Mouse (Mus musculus) CH12.LX (cell line): ENCODE results near the gene Lrp5. TPM values are rescaled to one million over a fixed set of nuclear protein-coding genes. Genes with fewer than 3 reads are reported as not detected.

Experiments used
- DNase-seq: peaks from one replicate; pipeline ENCODE4 v3.0.0-alpha.2; 2013; ENCODE audit errors: extremely low read depth
- H3K27ac ChIP-seq: 2 replicates; pipeline ENCODE4 v1.5.1; 2012; ENCODE audit warnings: low read depth, mild to moderate bottlenecking, control low read depth, moderate library complexity; ENCODE audit not compliant: insufficient read depth
- H3K27me3 ChIP-seq: replicated peaks from 2 replicates; pipeline ENCODE3; 2012; ENCODE audit warnings: inconsistent platforms
- H3K36me3 ChIP-seq, 2 experiments: replicated peaks in 1 of 2; 2 replicates each; pipeline versions ENCODE3 to v1.6.1; 2012; ENCODE audit warnings: inconsistent platforms in 1 of 2, low read length in 1 of 2, mild to moderate bottlenecking in 1 of 2, mixed read lengths in 1 of 2, moderate library complexity in 1 of 2; ENCODE audit not compliant: control insufficient read depth in 1 of 2, insufficient read depth in 1 of 2
- H3K4me1 ChIP-seq, 2 experiments: 2 replicates each; pipeline ENCODE4 v1.6.1; 2012; ENCODE audit warnings: inconsistent platforms in 1 of 2, moderate library complexity in 1 of 2; ENCODE audit not compliant: insufficient read depth in 2 of 2, control insufficient read depth in 1 of 2
- H3K4me2 ChIP-seq: 2 replicates; pipeline ENCODE4 v1.6.1; 2012; ENCODE audit warnings: low read depth, mild to moderate bottlenecking, control low read depth; ENCODE audit not compliant: poor library complexity, insufficient read depth, severe bottlenecking
- H3K4me3 ChIP-seq, 3 experiments: fragments of 150-350 bp in 1 of 3; sonication (generic) in 1 of 3; replicated peaks in 1 of 3; 2 replicates each; pipeline versions ENCODE3 to v1.5.1; 2011 to 2012; ENCODE audit warnings: low read depth in 2 of 3, low read length in 2 of 3, mild to moderate bottlenecking in 2 of 3, moderate library complexity in 2 of 3, control low read depth in 1 of 3, improper control_type of control experiment in 1 of 3, inconsistent platforms in 1 of 3, mixed read lengths in 1 of 3; ENCODE audit not compliant: poor library complexity in 1 of 3
- H3K79me2 ChIP-seq: replicated peaks from 2 replicates; pipeline ENCODE4 v1.6.1; 2012; ENCODE audit warnings: mild to moderate bottlenecking, moderate library complexity; ENCODE audit not compliant: control insufficient read depth, poor library complexity, insufficient read depth, severe bottlenecking; ENCODE audit errors: extremely low read depth
- H3K9ac ChIP-seq: 2 replicates; pipeline ENCODE4 v1.6.1; 2012; ENCODE audit warnings: low read depth, mild to moderate bottlenecking, control low read depth, moderate library complexity; ENCODE audit not compliant: insufficient read depth
- H3K9me3 ChIP-seq: replicated peaks from 2 replicates; pipeline ENCODE3; 2012; ENCODE audit warnings: low read length, inconsistent platforms, mixed read lengths
- BHLHE40 ChIP-seq: IDR thresholded peaks from 2 replicates; pipeline ENCODE4 v1.6.1; 2011; ENCODE audit warnings: mild to moderate bottlenecking, low read depth, low read length, improper control_type of control experiment
- CHD1 ChIP-seq: IDR thresholded peaks from 2 replicates; pipeline ENCODE4 v1.6.1; 2012; ENCODE audit warnings: low read depth, low read length, improper control_type of control experiment, inconsistent platforms
- CHD2 ChIP-seq: IDR thresholded peaks from 2 replicates; pipeline ENCODE4 v1.6.1; 2011; ENCODE audit warnings: low read length, improper control_type of control experiment
- CTCF ChIP-seq, 2 experiments: IDR thresholded peaks in 1 of 2; conservative IDR thresholded peaks in 1 of 2; 2 replicates each; pipeline ENCODE4 v1.5.1; 2011 to 2012; ENCODE audit warnings: low read depth in 2 of 2, low read length in 2 of 2, improper control_type of control experiment in 1 of 2, inconsistent platforms in 1 of 2, mild to moderate bottlenecking in 1 of 2, moderate library complexity in 1 of 2
- E2F4 ChIP-seq: IDR thresholded peaks from 2 replicates; pipeline ENCODE4 v1.6.1; 2011; ENCODE audit warnings: low read depth, low read length, improper control_type of control experiment; ENCODE audit not compliant: insufficient replicate concordance
- ELF1 ChIP-seq: IDR thresholded peaks from 2 replicates; pipeline ENCODE4 v1.6.1; 2014; ENCODE audit warnings: low read depth, mild to moderate bottlenecking, inconsistent platforms, low read length, improper control_type of control experiment
- EP300 ChIP-seq: IDR thresholded peaks from 2 replicates; pipeline ENCODE4 v1.6.1; 2011; ENCODE audit warnings: low read length, improper control_type of control experiment
- ETS1 ChIP-seq: conservative IDR thresholded peaks from 2 replicates; pipeline ENCODE4 v1.6.1; 2012; ENCODE audit warnings: low read depth, mild to moderate bottlenecking, inconsistent platforms, low read length, improper control_type of control experiment, moderate library complexity
- GABPA ChIP-seq: IDR thresholded peaks from 2 replicates; pipeline ENCODE4 v1.6.1; 2012; ENCODE audit warnings: low read depth, low read length, improper control_type of control experiment, inconsistent platforms; ENCODE audit not compliant: insufficient replicate concordance
- HCFC1 ChIP-seq: IDR thresholded peaks from 2 replicates; pipeline ENCODE4 v1.6.1; 2012; ENCODE audit warnings: low read depth, mild to moderate bottlenecking, inconsistent platforms, low read length, improper control_type of control experiment
- IRF4 ChIP-seq: IDR thresholded peaks from 2 replicates; pipeline ENCODE4 v1.6.1; 2014; ENCODE audit warnings: low read depth, mild to moderate bottlenecking, inconsistent platforms, low read length, improper control_type of control experiment
- JUN ChIP-seq: IDR thresholded peaks from 2 replicates; pipeline ENCODE4 v1.6.1; 2011; ENCODE audit warnings: low read depth, mild to moderate bottlenecking, low read length, improper control_type of control experiment, moderate library complexity; ENCODE audit not compliant: insufficient read depth
- JUND ChIP-seq: conservative IDR thresholded peaks from 2 replicates; pipeline ENCODE4 v1.6.1; 2011; ENCODE audit warnings: low read depth, low read length, improper control_type of control experiment
- KAT2A ChIP-seq: IDR thresholded peaks from 2 replicates; pipeline ENCODE4 v1.6.1; 2012; ENCODE audit warnings: low read length, improper control_type of control experiment, inconsistent platforms; ENCODE audit not compliant: insufficient replicate concordance
- MAFK ChIP-seq: IDR thresholded peaks from 2 replicates; pipeline ENCODE4 v1.6.1; 2011; ENCODE audit warnings: low read length, improper control_type of control experiment; ENCODE audit not compliant: insufficient replicate concordance
- MAX ChIP-seq: IDR thresholded peaks from 2 replicates; pipeline ENCODE4 v1.6.1; 2011; ENCODE audit warnings: low read length, improper control_type of control experiment
- MAZ ChIP-seq: IDR thresholded peaks from 2 replicates; pipeline ENCODE4 v1.6.1; 2012; ENCODE audit warnings: low read depth, mild to moderate bottlenecking, inconsistent platforms, low read length, improper control_type of control experiment, moderate library complexity
- MEF2A ChIP-seq: IDR thresholded peaks from 2 replicates; pipeline ENCODE4 v1.6.1; 2014; ENCODE audit warnings: low read depth, mild to moderate bottlenecking, inconsistent platforms, low read length, improper control_type of control experiment, borderline replicate concordance
- MXI1 ChIP-seq: IDR thresholded peaks from 2 replicates; pipeline ENCODE4 v1.6.1; 2011; ENCODE audit warnings: mild to moderate bottlenecking, low read depth, low read length, improper control_type of control experiment
- MYC ChIP-seq: IDR thresholded peaks from 2 replicates; pipeline ENCODE4 v1.6.1; 2011; ENCODE audit warnings: low read depth, mild to moderate bottlenecking, improper control_type of control experiment, low read length
- NELFE ChIP-seq: IDR thresholded peaks from 2 replicates; pipeline ENCODE4 v1.6.1; 2011; ENCODE audit warnings: low read depth, low read length, improper control_type of control experiment
- NRF1 ChIP-seq: IDR thresholded peaks from 2 replicates; pipeline ENCODE4 v1.6.1; 2014; ENCODE audit warnings: low read depth, mild to moderate bottlenecking, inconsistent platforms, low read length, improper control_type of control experiment, moderate library complexity
- PAX5 ChIP-seq: IDR thresholded peaks from 2 replicates; pipeline ENCODE4 v1.6.1; 2012; ENCODE audit warnings: low read length, inconsistent platforms, mixed read lengths
- POLR2A ChIP-seq: IDR thresholded peaks from 2 replicates; pipeline ENCODE4 v1.6.1; 2011; ENCODE audit warnings: low read depth, mild to moderate bottlenecking, improper control_type of control experiment, low read length
- POLR2AphosphoS2 ChIP-seq: IDR thresholded peaks from 2 replicates; pipeline ENCODE4 v1.6.1; 2011; ENCODE audit warnings: low read depth, low read length, improper control_type of control experiment
- RAD21 ChIP-seq: IDR thresholded peaks from 2 replicates; pipeline ENCODE4 v1.6.1; 2011; ENCODE audit warnings: low read depth, mild to moderate bottlenecking, low read length, improper control_type of control experiment, moderate library complexity
- RCOR1 ChIP-seq: conservative IDR thresholded peaks from 2 replicates; pipeline ENCODE4 v1.6.1; 2012; ENCODE audit warnings: low read depth, mild to moderate bottlenecking, inconsistent platforms, low read length, improper control_type of control experiment
- SIN3A ChIP-seq: IDR thresholded peaks from 2 replicates; pipeline ENCODE4 v1.6.1; 2012; ENCODE audit warnings: low read length, improper control_type of control experiment, inconsistent platforms
- SMC3 ChIP-seq: IDR thresholded peaks from 2 replicates; pipeline ENCODE4 v1.6.1; 2011; ENCODE audit warnings: low read depth, low read length, improper control_type of control experiment
- TBP ChIP-seq: conservative IDR thresholded peaks from 2 replicates; pipeline ENCODE4 v1.6.1; 2011; ENCODE audit warnings: low read depth, low read length, improper control_type of control experiment
- TCF12 ChIP-seq: IDR thresholded peaks from 2 replicates; pipeline ENCODE4 v1.6.1; 2014; ENCODE audit warnings: low read depth, mild to moderate bottlenecking, inconsistent platforms, low read length, improper control_type of control experiment
- UBTF ChIP-seq: IDR thresholded peaks from 2 replicates; pipeline ENCODE4 v1.6.1; 2012; ENCODE audit warnings: low read depth, mild to moderate bottlenecking, inconsistent platforms, low read length, improper control_type of control experiment, moderate library complexity
- USF1 ChIP-seq: IDR thresholded peaks from 2 replicates; pipeline ENCODE4 v1.6.1; 2014; ENCODE audit warnings: low read depth, mild to moderate bottlenecking, inconsistent platforms, low read length, improper control_type of control experiment
- USF2 ChIP-seq: conservative IDR thresholded peaks from 2 replicates; pipeline ENCODE4 v1.6.1; 2011; ENCODE audit warnings: low read depth, low read length, improper control_type of control experiment
- ZC3H11A ChIP-seq: IDR thresholded peaks from 2 replicates; pipeline ENCODE4 v1.6.1; 2012; ENCODE audit warnings: low read depth, mild to moderate bottlenecking, inconsistent platforms, low read length, improper control_type of control experiment
- ZKSCAN1 ChIP-seq: IDR thresholded peaks from 2 replicates; pipeline ENCODE4 v1.6.1; 2012; ENCODE audit warnings: low read depth, inconsistent platforms, low read length, improper control_type of control experiment, borderline replicate concordance
- ZMIZ1 ChIP-seq: IDR thresholded peaks from 2 replicates; pipeline ENCODE4 v1.6.1; 2012; ENCODE audit warnings: low read depth, mild to moderate bottlenecking, inconsistent platforms, low read length, improper control_type of control experiment
- ZNF384 ChIP-seq: IDR thresholded peaks from 2 replicates; pipeline ENCODE4 v1.6.1; 2012; ENCODE audit warnings: low read depth, low read length, improper control_type of control experiment, inconsistent platforms
- dilution Hi-C: fragments of 300-500 bp; cut with MboI; formaldehyde crosslinking; loops from 2 replicates; pipeline ENCODE4 v1.14.3; 2020; ENCODE audit warnings: low sequenced_read_pairs; ENCODE audit not compliant: extremely low pct_unique_long_range_greater_than_20kb, extremely low pct_ligation_motif_present
- in situ Hi-C: fragments of 300-500 bp; cut with MboI; formaldehyde crosslinking; loops from 3 replicates; pipeline ENCODE4 v1.14.3; 2019; ENCODE audit warnings: low sequenced_read_pairs, low pct_ligation_motif_present, low pct_unique_long_range_greater_than_20kb, mixed read lengths
- polyA plus RNA-seq: library from polyadenylated mRNA; unstranded; fragments of >175 nt; gene quantifications from 2 replicates; pipeline ENCODE4 v1.2.1, GENCODE M21; 2012; ENCODE audit warnings: low read depth; ENCODE audit not compliant: insufficient read length
- total RNA-seq, 2 experiments: library from RNA; depleted of rRNA; stranded (reverse); fragments of 300-350 nt in 1 of 2; fragments of >200 nt in 1 of 2; gene quantifications; 2 replicates each; pipeline ENCODE4 v1.2.3; 2012 to 2014

Lrp5 gene
- total and polyA plus RNA-seq, 3 experiments: 0.13 to 1.4 (median 1.1) TPM

GRCm38 (mm10) chr19:3699508-3700438, 13.4 kb upstream of the Lrp5 start:
- peak; percentile 72 for DNase-seq
- dilution Hi-C loops (no loop called here), in situ Hi-C loops (no loop called here)
- Histone ChIP-seq H3K79me2 (no peaks in the 10 kb centered on the region), H3K4me1 (0 out of 4 replicates have a peak, but pooled peaks cover 2% of the 10 kb centered on the region in 2 experiments), H3K27me3 (peaks cover 3% of the 10 kb centered on the region), H3K36me3 (no peaks in the 10 kb centered on the region), H3K9ac (no peak overlapping the region), H3K9me3 (no peaks in the 10 kb centered on the region), H3K27ac (no peak overlapping the region), H3K4me2 (peak overlapping the region; percentile 32), H3K4me3 (no peak overlapping the region)
- TF ChIP-seq USF2: no peak
- peak; percentile 37 for TF ChIP-seq SMC3
- no peak for TF ChIP-seq JUND
- TF ChIP-seq NRF1: no peak
- TF ChIP-seq CTCF (conservative IDR thresholded peaks at IDR 0.05 in 1 of 2, IDR thresholded peaks at IDR 0.05 in 1 of 2; ENCODE audit: low read depth in 2 of 2, low read length in 2 of 2): peak; percentile 51 to 82
- 0 out of 2 replicates have a peak, but pooled peaks have one; percentile 19 for TF ChIP-seq TCF12
- TF ChIP-seq ZC3H11A: peak; percentile 47; the same call in 1 of the 2 replicates
- no peak for TF ChIP-seq POLR2AphosphoS2
- TF ChIP-seq KAT2A: no peak
- no peak for TF ChIP-seq ZKSCAN1
- TF ChIP-seq NELFE: 0 out of 2 replicates have a peak, but pooled peaks have one; percentile 21
- no peak for TF ChIP-seq USF1
- 0 out of 2 replicates have a peak, but pooled peaks have one; percentile 8 for TF ChIP-seq ELF1
- TF ChIP-seq E2F4: no peak
- no peak for TF ChIP-seq PAX5
- no peak for TF ChIP-seq CHD1
- TF ChIP-seq JUN: no peak
- no peak for TF ChIP-seq BHLHE40
- no peak for TF ChIP-seq MEF2A
- TF ChIP-seq POLR2A: no peak
- no peak for TF ChIP-seq MAZ
- no peak for TF ChIP-seq MAFK
- TF ChIP-seq GABPA: no peak
- no peak for TF ChIP-seq ETS1
- no peak for TF ChIP-seq MAX
- TF ChIP-seq MXI1: no peak
- no peak for TF ChIP-seq EP300
- no peak for TF ChIP-seq MYC
- TF ChIP-seq RCOR1: no peak
- 0 out of 2 replicates have a peak, but pooled peaks have one; percentile 5 for TF ChIP-seq IRF4
- TF ChIP-seq ZMIZ1: no peak
- no peak for TF ChIP-seq UBTF
- TF ChIP-seq ZNF384: peak; percentile 66; the same call in 1 of the 2 replicates
- peak; percentile 71 for TF ChIP-seq RAD21
- TF ChIP-seq CHD2: no peak
- 0 out of 2 replicates have a peak, but pooled peaks have one; percentile 20 for TF ChIP-seq SIN3A
- no peak; the same call in 1 of the 2 replicates for TF ChIP-seq HCFC1
- no peak for TF ChIP-seq TBP
